ENCODE assay signal across 10 mouse cellular contexts in genomic region chr12:24537965-24538364, GRCm38 (mm10). TPM values are rescaled to one million over a fixed set of nuclear protein-coding genes. Genes with fewer than 3 reads are reported as not detected.
DNase-seq lines count a peak whose midpoint lies in the region; ATAC-seq lines count a peak whose summit lies in the region.
"Had no signal": no experiment of that assay in that cellular context is flagged by ENCODE, and none has a peak within 500 bp of the region (broad histone marks: within the 10 kb centered on the region; RNA-seq: fewer than 3 reads in every experiment).

No protein-coding gene starts in this region.

- H3K36me3 ChIP-seq in forebrain, embryonic 12.5 days (replicated peaks) = no peaks in the 10 kb centered on the region
- H3K36me3 ChIP-seq in forebrain, embryonic 11.5 days (ENCODE audit: control insufficient read depth, insufficient read depth, low read length) = no peaks in the 10 kb centered on the region
- no peaks in the 10 kb centered on the region for H3K36me3 ChIP-seq in midbrain, embryonic 16.5 days (ENCODE audit: control insufficient read depth, insufficient read depth, low read length)
- H3K36me3 ChIP-seq in midbrain, embryonic 11.5 days (ENCODE audit: control insufficient read depth, insufficient read depth, low read length) = no peaks in the 10 kb centered on the region

- H3K27ac ChIP-seq in forebrain, embryonic 12.5 days = peak overlapping the region; percentile 20; the same call in 1 of the 2 replicates
- H3K27ac ChIP-seq in forebrain, embryonic 11.5 days (ENCODE audit: low read depth, low read length) = no peak overlapping the region
- no peak overlapping the region for H3K27ac ChIP-seq in midbrain, embryonic 16.5 days (ENCODE audit: low read length)
- H3K27ac ChIP-seq in midbrain, embryonic 11.5 days (ENCODE audit: low read depth, low read length) = no peak overlapping the region
- H3K27ac ChIP-seq: forebrain, embryonic 13.5 days had no signal

- no peak for ATAC-seq in forebrain, embryonic 12.5 days (ENCODE audit: low FRiP score)
- no peak for ATAC-seq in forebrain, embryonic 11.5 days (replicated peaks; ENCODE audit: low FRiP score)
- ATAC-seq in midbrain, embryonic 16.5 days = 0 out of 2 replicates have a peak, but pooled peaks have one; percentile 17
- ATAC-seq in midbrain, embryonic 11.5 days (ENCODE audit: low FRiP score) = no peak
- ATAC-seq: forebrain, embryonic 13.5 days; inflammation-experienced regulatory T-cells, adult 6 months had no signal

- no peak overlapping the region for H3K4me3 ChIP-seq in forebrain, embryonic 12.5 days (replicated peaks)
- no peak overlapping the region for H3K4me3 ChIP-seq in forebrain, embryonic 11.5 days (ENCODE audit: low read depth, low read length)
- no peak overlapping the region for H3K4me3 ChIP-seq in midbrain, embryonic 16.5 days (ENCODE audit: low read depth, low read length)
- no peak overlapping the region for H3K4me3 ChIP-seq in midbrain, embryonic 11.5 days (ENCODE audit: low read depth, low read length)
- H3K4me3 ChIP-seq: forebrain, embryonic 13.5 days had no signal

- H3K9ac ChIP-seq in forebrain, embryonic 12.5 days = no peak overlapping the region
- H3K9ac ChIP-seq in forebrain, embryonic 11.5 days (ENCODE audit: low read length) = no peak overlapping the region
- H3K9ac ChIP-seq in midbrain, embryonic 16.5 days (ENCODE audit: low read depth, low read length) = no peak overlapping the region
- H3K9ac ChIP-seq in midbrain, embryonic 11.5 days (ENCODE audit: low read length) = no peak overlapping the region
- H3K9ac ChIP-seq: forebrain, embryonic 13.5 days had no signal

- H3K4me2 ChIP-seq in forebrain, embryonic 12.5 days = no peak overlapping the region
- no peak overlapping the region for H3K4me2 ChIP-seq in forebrain, embryonic 11.5 days (ENCODE audit: low read depth, low read length, severe bottlenecking)
- no peak overlapping the region for H3K4me2 ChIP-seq in midbrain, embryonic 16.5 days (ENCODE audit: low read length)
- no peak overlapping the region for H3K4me2 ChIP-seq in midbrain, embryonic 11.5 days
- H3K4me2 ChIP-seq: forebrain, embryonic 13.5 days had no signal

- H3K27me3 ChIP-seq in forebrain, embryonic 12.5 days = no peaks in the 10 kb centered on the region
- no peaks in the 10 kb centered on the region for H3K27me3 ChIP-seq in forebrain, embryonic 11.5 days (ENCODE audit: control insufficient read depth, insufficient read depth, low read length)
- H3K27me3 ChIP-seq in midbrain, embryonic 16.5 days (ENCODE audit: control insufficient read depth, insufficient read depth, low read depth, low read length) = no peaks in the 10 kb centered on the region
- no peaks in the 10 kb centered on the region for H3K27me3 ChIP-seq in midbrain, embryonic 11.5 days (ENCODE audit: control insufficient read depth, insufficient read depth, low read length)
- H3K27me3 ChIP-seq: forebrain, embryonic 13.5 days had no signal

- DNase-seq in forebrain, embryonic 11.5 days (ENCODE audit: low spot score) = no peak
- DNase-seq in midbrain, embryonic 11.5 days (ENCODE audit: low spot score, missing footprints) = no peak
- DNase-seq in fat pad, adult 2 months (ENCODE audit: extremely low read depth, low read depth, low spot score) = peak; percentile 72
- DNase-seq in right cerebral cortex, postnatal 25 days = peak; percentile 20
- no peak for DNase-seq in embryo, embryonic 9.5 days (ENCODE audit: extremely low spot score)
- no peak for DNase-seq in kidney, postnatal 4 days

- no peaks in the 10 kb centered on the region for H3K9me3 ChIP-seq in forebrain, embryonic 12.5 days
- H3K9me3 ChIP-seq in forebrain, embryonic 11.5 days (ENCODE audit: control insufficient read depth, low read length) = no peaks in the 10 kb centered on the region
- no peaks in the 10 kb centered on the region for H3K9me3 ChIP-seq in midbrain, embryonic 16.5 days (replicated peaks; ENCODE audit: control insufficient read depth, low read length, poor library complexity, severe bottlenecking)
- no peaks in the 10 kb centered on the region for H3K9me3 ChIP-seq in midbrain, embryonic 11.5 days (ENCODE audit: control insufficient read depth, low read length)
- H3K9me3 ChIP-seq: forebrain, embryonic 13.5 days had no signal

- H3K4me1 ChIP-seq in forebrain, embryonic 12.5 days = peaks cover 19% of the 10 kb centered on the region
- 0 out of 2 replicates have a peak, but pooled peaks cover 2% of the 10 kb centered on the region for H3K4me1 ChIP-seq in forebrain, embryonic 11.5 days (replicated peaks; ENCODE audit: control insufficient read depth, insufficient read depth, low read length)
- H3K4me1 ChIP-seq in midbrain, embryonic 16.5 days (ENCODE audit: control insufficient read depth, insufficient read depth, low read length) = no peaks in the 10 kb centered on the region
- no peaks in the 10 kb centered on the region for H3K4me1 ChIP-seq in midbrain, embryonic 11.5 days (ENCODE audit: control insufficient read depth, insufficient read depth, low read length)

- 55% methylated on average over 4 of the region's 4 CpGs for WGBS in forebrain, embryonic 12.5 days
- 79% methylated on average over 4 of the region's 4 CpGs for WGBS in forebrain, embryonic 11.5 days
- 69% methylated on average over 4 of the region's 4 CpGs for WGBS in midbrain, embryonic 16.5 days
- 89% methylated on average over 4 of the region's 4 CpGs for WGBS in midbrain, embryonic 11.5 days

RNA-seq across cellular contexts. Expression of gene Grhl1, which starts 34.1 kb away (rescaled TPM):
- 0.52 and 1.0 TPM in 2 replicates for polyA plus RNA-seq in forebrain, embryonic 12.5 days (2016; fragmentation: Nextera tagmentation; extraction: Ambion mirVana)
- polyA plus RNA-seq in forebrain, embryonic 11.5 days (2014; fragmentation: Nextera tagmentation; extraction: Ambion mirVana) = 0.40 and 0.61 TPM in 2 replicates
- polyA plus RNA-seq in midbrain, embryonic 16.5 days (2015; fragmentation: Nextera tagmentation; extraction: Ambion mirVana) = 1.2 and 1.7 TPM in 2 replicates
- polyA plus RNA-seq in midbrain, embryonic 11.5 days (2014; fragmentation: Nextera tagmentation; extraction: Ambion mirVana) = 0.63 and 0.68 TPM in 2 replicates

RNA-seq across cellular contexts. Expression of gene Taf1b, which starts 39.8 kb away (rescaled TPM):
- 34.5 and 34.6 TPM in 2 replicates for polyA plus RNA-seq in forebrain, embryonic 12.5 days (2016; fragmentation: Nextera tagmentation; extraction: Ambion mirVana)
- 33.1 and 33.4 TPM in 2 replicates for polyA plus RNA-seq in forebrain, embryonic 11.5 days (2014; fragmentation: Nextera tagmentation; extraction: Ambion mirVana)
- polyA plus RNA-seq in midbrain, embryonic 16.5 days (2015; fragmentation: Nextera tagmentation; extraction: Ambion mirVana) = 36.1 and 37.9 TPM in 2 replicates
- polyA plus RNA-seq in midbrain, embryonic 11.5 days (2014; fragmentation: Nextera tagmentation; extraction: Ambion mirVana) = 32.4 and 33.0 TPM in 2 replicates

Comparison
In these comparisons a context has a peak if more than half of its experiments do, and no peak if none do; other contexts are left out.
1. DNase-seq: peak in fat pad, adult 2 months (single experiment) and right cerebral cortex, postnatal 25 days (single experiment); none in forebrain, embryonic 11.5 days (single experiment), midbrain, embryonic 11.5 days (single experiment), embryo, embryonic 9.5 days (single experiment) and kidney, postnatal 4 days (0 of 2).